Mouse (Mus musculus) liver, embryonic 14.5 days (tissue): ENCODE measurements around the gene Lsg1. TPM values are rescaled to one million over a fixed set of nuclear protein-coding genes. Genes with fewer than 3 reads are reported as not detected.

Experiments
- ATAC-seq: fragments of 200-750 bp; cut with Nextera tagmentation; 2 replicates; pipeline ENCODE4 v1.8.0; 2017; ENCODE audit warnings: moderate number of reproducible peaks, mild to moderate bottlenecking, moderate library complexity; ENCODE audit not compliant: insufficient read depth
- DNase-seq, 3 experiments: peaks; one replicate each; pipeline ENCODE4 v3.0.0-alpha.2; 2012 to 2013; ENCODE audit warnings: low read depth in 3 of 3, low spot score in 3 of 3
- H3K27ac ChIP-seq: fragments of 300-500 bp; sonication (generic); 2 replicates; pipeline ENCODE4 v1.5.1; 2014; ENCODE audit warnings: moderate library complexity, mild to moderate bottlenecking, control low read depth, inconsistent platforms
- H3K27me3 ChIP-seq: fragments of 300-500 bp; sonication (generic); 2 replicates; pipeline ENCODE4 v1.6.1; 2014; ENCODE audit warnings: mild to moderate bottlenecking, low read length, moderate library complexity; ENCODE audit not compliant: control insufficient read depth, insufficient read depth
- H3K36me3 ChIP-seq: fragments of 300-500 bp; sonication (generic); replicated peaks from 2 replicates; pipeline ENCODE4 v1.6.1; 2014; ENCODE audit warnings: low read depth; ENCODE audit not compliant: control insufficient read depth, insufficient read depth
- H3K4me1 ChIP-seq, 2 experiments: fragments of 200-500 bp in 1 of 2; fragments of 300-500 bp in 1 of 2; sonication (generic) in 1 of 2; replicated peaks; 2 replicates each; pipeline ENCODE4 v1.6.1; 2012 to 2014; ENCODE audit warnings: antibody characterized with exemption in 1 of 2, inconsistent platforms in 1 of 2, low read length in 1 of 2; ENCODE audit not compliant: control insufficient read depth in 2 of 2, insufficient read depth in 2 of 2
- H3K4me2 ChIP-seq: fragments of 300-500 bp; sonication (generic); 2 replicates; pipeline ENCODE4 v1.6.1; 2014; ENCODE audit warnings: low read depth, mild to moderate bottlenecking, control low read depth, moderate library complexity
- H3K4me3 ChIP-seq, 2 experiments: fragments of 200-500 bp in 1 of 2; fragments of 300-500 bp in 1 of 2; sonication (generic) in 1 of 2; 2 replicates each; pipeline ENCODE4 v1.5.1; 2012 to 2014; ENCODE audit warnings: low read depth in 2 of 2, low read length in 2 of 2, mild to moderate bottlenecking in 2 of 2, control low read depth in 1 of 2, inconsistent platforms in 1 of 2, moderate library complexity in 1 of 2; ENCODE audit not compliant: insufficient read depth in 1 of 2
- H3K9ac ChIP-seq: fragments of 300-500 bp; sonication (generic); replicated peaks from 2 replicates; pipeline ENCODE4 v1.6.1; 2014; ENCODE audit warnings: mild to moderate bottlenecking, control low read depth, moderate library complexity
- H3K9me3 ChIP-seq: fragments of 300-500 bp; sonication (generic); 2 replicates; pipeline ENCODE4 v1.6.1; 2016; ENCODE audit warnings: low read length, mixed read lengths; ENCODE audit not compliant: control insufficient read depth
- CTCF ChIP-seq: IDR thresholded peaks from 2 replicates; pipeline ENCODE4 v1.5.1; 2016; ENCODE audit warnings: antibody characterized with exemption, low read depth, control low read depth
- EP300 ChIP-seq: IDR thresholded peaks from 2 replicates; pipeline ENCODE4 v1.6.1; 2016; ENCODE audit warnings: antibody characterized with exemption, low read depth
- WGBS: fragments of 180-500 bp; shearing (Covaris S2); extraction: QIAGEN DNeasy Blood & Tissue Kit; methylation state at CpG from one replicate; pipeline ENCODE4 v1.1.7; 2014; ENCODE audit not compliant: insufficient replicate concordance; 5-methylcytosine and 5-hydroxymethylcytosine counted together
- polyA plus RNA-seq, 2 experiments: library from polyadenylated mRNA; depleted of rRNA in 1 of 2; stranded (reverse) in 1 of 2; unstranded in 1 of 2; fragments of >200 nt; fragmentation: Nextera tagmentation in 1 of 2; extraction: Ambion mirVana in 1 of 2; gene quantifications; 2 replicates each; pipeline versions ENCODE4 v1.2.1 to v1.2.3; 2012 to 2014

The Lsg1 gene
- polyA plus RNA-seq (2012; rRNA removed), result 7.1 and 12.3 TPM in 2 replicates
- polyA plus RNA-seq (2014; fragmentation: Nextera tagmentation; extraction: Ambion mirVana), result 28.2 and 28.8 TPM in 2 replicates

GRCm38 (mm10) chr16:30587494-30588327 lies at the start of gene Lsg1:
Gene Lsg1, minus strand, starts transcription at chr16:30587592.
- WGBS, result 3% methylated on average over 35 of the region's 35 CpGs

GRCm38 (mm10) chr16:30633906-30634746 lies 46.7 kb upstream of the Lsg1 start:
- 53% methylated on average over 8 of the region's 8 CpGs for WGBS
- Histone ChIP-seq H3K4me2 (no peak overlapping the region), H3K9ac (no peak overlapping the region), H3K27ac (no peak overlapping the region), H3K4me1 (no peaks in the 10 kb centered on the region), H3K9me3 (no peaks in the 10 kb centered on the region), H3K36me3 (no peaks in the 10 kb centered on the region), H3K27me3 (no peaks in the 10 kb centered on the region), H3K4me3 (no peak overlapping the region)
- TF ChIP-seq EP300 (no peak), CTCF (no peak)
- ATAC-seq, result no peak
- DNase-seq, result no peak

More at GRCm38 (mm10) chr16:30587494-30588327, at the start of gene Lsg1:
- peak; percentile 29 for TF ChIP-seq CTCF
- peak; percentile 53 for TF ChIP-seq EP300
- peaks cover 15% of the 10 kb centered on the region for H3K36me3 ChIP-seq
- H3K4me1 ChIP-seq, result peaks cover 0 to 5% of the 10 kb centered on the region in 2 experiments; a peak in 2 of 4 replicates
- H3K4me3 ChIP-seq, result peak within 1 kb of the TSS; percentile 92 to 100
- no peaks in the 10 kb centered on the region for H3K9me3 ChIP-seq
- ATAC-seq (peak; percentile 94), DNase-seq (peak; percentile 90 to 93 (median 90))
- peak within 1 kb of the TSS; percentile 71 for H3K4me2 ChIP-seq
- peak within 1 kb of the TSS; percentile 84 for H3K9ac ChIP-seq
- peak within 1 kb of the TSS; percentile 22; the same call in 1 of the 2 replicates for H3K27ac ChIP-seq
- H3K27me3 ChIP-seq, result no peaks in the 10 kb centered on the region

- DNase-seq (no peak), ATAC-seq (no peak)
- no peak overlapping the region for H3K9ac ChIP-seq
- H3K9me3 ChIP-seq, result no peaks in the 10 kb centered on the region
- H3K4me3 ChIP-seq, result no peak overlapping the region
- H3K36me3 ChIP-seq, result no peaks in the 10 kb centered on the region
- no peak overlapping the region for H3K27ac ChIP-seq
- no peak overlapping the region for H3K4me2 ChIP-seq
- 61% methylated on average over 5 of the region's 5 CpGs for WGBS
- TF ChIP-seq CTCF (no peak), EP300 (no peak)
- no peaks in the 10 kb centered on the region for H3K27me3 ChIP-seq
- H3K4me1 ChIP-seq, result 0 out of 4 replicates have a peak, but pooled peaks cover 0 to 2% of the 10 kb centered on the region in 2 experiments
Measured at GRCm38 (mm10) chr16:30629509-30629908, 42.1 kb upstream of the Lsg1 start.

- TF ChIP-seq CTCF (no peak), EP300 (no peak)
- no peak overlapping the region for H3K27ac ChIP-seq
- H3K27me3 ChIP-seq, result no peaks in the 10 kb centered on the region
- 0 out of 4 replicates have a peak, but pooled peaks cover 0 to 2% of the 10 kb centered on the region in 2 experiments for H3K4me1 ChIP-seq
- no peaks in the 10 kb centered on the region for H3K36me3 ChIP-seq
- no peaks in the 10 kb centered on the region for H3K9me3 ChIP-seq
- H3K9ac ChIP-seq, result no peak overlapping the region
- WGBS, result 64% methylated on average over 6 of the region's 6 CpGs
- no peak overlapping the region for H3K4me3 ChIP-seq
- DNase-seq (no peak), ATAC-seq (no peak)
- no peak overlapping the region for H3K4me2 ChIP-seq
Measured at GRCm38 (mm10) chr16:30628401-30628800, 41.0 kb upstream of the Lsg1 start.
